Mouse (Mus musculus) adrenal gland, postnatal 14 days (tissue): Measurements from ENCODE around the gene Six5. TPM values are rescaled to one million over a fixed set of nuclear protein-coding genes. Genes with fewer than 3 reads are reported as not detected.

Experiments
- DNase-seq: peaks from one replicate; pipeline ENCODE4 v3.0.0; 2021; ENCODE audit warnings: mixed read lengths
- total RNA-seq: library from RNA; stranded (reverse); gene quantifications from 2 replicates; pipeline ENCODE4 v1.2.3, GENCODE M21; 2021

Six5 gene
- total RNA-seq, 1 experiment from 2014 or later: 13.3 TPM

DNA sequence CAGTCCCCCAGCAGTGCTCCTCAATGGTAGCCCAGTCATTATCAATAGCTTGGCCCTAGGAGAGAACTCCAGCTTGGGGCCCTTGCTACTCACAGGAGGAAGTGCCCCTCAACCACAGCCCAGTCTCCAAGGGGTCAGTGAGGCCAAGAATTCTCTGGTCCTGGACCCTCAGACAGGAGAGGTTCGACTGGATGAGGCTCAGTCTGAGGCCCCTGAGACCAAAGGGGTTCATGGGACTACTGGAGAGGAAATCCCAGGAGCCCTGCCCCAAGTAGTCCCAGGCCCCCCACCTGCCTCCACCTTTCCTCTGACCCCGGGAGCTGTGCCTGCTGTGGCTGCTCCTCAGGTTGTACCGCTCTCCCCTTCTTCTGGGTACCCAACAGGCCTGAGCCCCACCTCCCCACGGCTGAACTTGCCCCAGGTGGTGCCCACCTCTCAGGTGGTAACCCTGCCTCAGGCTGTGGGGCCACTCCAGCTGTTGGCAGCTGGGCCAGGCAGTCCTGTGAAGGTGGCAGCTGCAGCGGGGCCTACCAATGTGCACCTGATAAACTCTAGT, 2.1 kb downstream of the Six5 start:
- DNase-seq: peak; percentile 5

DNA sequence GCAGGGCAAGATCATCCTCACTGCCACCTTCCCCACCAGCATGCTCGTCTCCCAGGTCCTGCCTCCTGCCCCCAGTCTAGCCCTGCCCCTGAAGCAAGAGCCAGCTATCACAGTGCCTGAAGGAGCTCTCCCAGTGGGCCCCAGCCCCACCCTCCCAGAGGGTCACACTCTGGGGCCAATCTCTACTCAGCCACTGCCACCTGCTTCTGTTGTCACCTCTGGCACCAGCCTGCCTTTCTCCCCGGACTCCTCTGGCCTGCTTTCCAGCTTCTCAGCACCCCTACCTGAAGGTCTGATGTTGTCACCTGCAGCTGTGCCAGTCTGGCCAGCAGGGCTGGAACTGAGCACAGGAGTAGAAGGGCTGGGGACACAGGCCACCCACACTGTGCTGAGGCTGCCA, 2.8 kb downstream of the Six5 start:
- DNase-seq: peak; percentile 7

DNA sequence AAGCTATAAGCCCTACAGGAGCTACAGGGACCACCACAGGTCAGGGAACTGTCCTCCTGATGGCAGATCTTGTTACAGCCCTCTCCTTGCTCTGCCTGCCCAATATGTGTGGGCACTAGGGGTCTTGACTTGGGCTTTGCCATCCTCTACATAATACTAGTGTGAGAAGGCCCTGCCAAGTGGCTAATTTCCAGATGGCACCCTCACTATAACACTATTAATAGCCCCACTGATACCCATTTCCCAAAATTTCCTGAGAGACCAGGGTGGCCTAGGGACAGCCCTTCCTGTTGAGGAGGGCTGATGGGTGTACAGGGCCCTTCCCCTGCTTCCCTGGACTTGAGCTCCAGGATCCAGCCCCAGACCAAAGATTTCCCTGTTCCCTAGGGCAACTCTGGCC, 3.5 kb downstream of the Six5 start:
- DNase-seq: peak; percentile 17

DNA sequence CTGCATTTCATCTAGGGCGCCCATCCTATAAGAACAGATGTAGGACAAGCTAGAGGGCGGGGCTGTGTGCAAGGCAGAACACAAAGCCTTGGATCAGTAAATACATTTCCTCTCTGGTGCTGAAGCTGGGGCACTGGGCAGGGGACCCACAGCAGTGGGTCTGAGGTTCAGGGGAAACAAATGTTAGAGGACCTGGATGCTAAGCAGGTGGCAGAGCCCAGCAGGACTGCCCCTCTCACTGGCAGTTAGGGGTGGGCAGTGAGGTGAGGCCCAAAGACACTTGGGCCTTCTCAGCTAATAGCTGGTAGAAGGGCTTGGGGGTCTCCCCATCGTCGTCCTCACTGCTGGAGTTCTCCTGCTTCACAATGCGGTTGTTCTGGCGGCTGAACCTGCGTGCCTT, 4.4 kb downstream of the Six5 start:
- DNase-seq: peak; percentile 2

DNA sequence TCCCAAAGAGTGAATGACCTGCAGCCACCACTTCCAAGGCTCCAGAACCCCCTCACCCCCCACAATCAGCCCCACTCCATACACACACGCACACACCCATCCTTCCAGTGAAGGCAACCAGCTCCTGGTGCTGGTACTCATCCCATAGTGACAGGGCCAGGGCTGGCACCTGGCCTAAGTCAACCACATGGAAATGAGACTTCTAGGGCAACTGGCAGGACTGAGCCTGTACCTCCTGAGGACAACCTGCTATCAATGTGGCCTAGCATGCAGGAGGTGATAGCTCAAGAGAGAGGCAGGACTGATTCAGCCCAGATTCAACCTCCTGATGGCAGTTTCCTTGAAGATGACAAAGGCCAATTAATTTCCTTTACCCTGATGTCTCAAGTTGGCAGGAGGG, 5.9 kb downstream of the Six5 start:
- no peak for DNase-seq

DNA sequence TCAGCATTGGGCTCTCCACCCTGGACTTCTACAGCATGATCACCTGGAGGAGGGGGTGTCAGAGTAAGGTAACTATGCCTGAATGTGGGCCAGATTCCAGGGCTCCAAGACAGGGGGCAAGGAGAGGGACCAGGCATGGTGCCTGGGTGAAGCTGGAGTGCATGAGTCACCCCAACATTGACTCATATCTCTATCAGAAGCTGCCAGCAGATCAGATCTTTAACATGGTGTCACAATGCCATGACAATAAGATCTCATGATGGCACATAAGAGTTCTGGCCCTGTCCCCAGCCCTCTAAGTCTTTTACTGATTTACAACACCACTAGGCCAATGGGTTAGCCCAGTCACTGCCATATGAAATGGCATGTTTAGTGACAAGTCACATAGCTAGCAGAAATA, 9.3 kb downstream of the Six5 start:
- DNase-seq: peak; percentile 35

DNA sequence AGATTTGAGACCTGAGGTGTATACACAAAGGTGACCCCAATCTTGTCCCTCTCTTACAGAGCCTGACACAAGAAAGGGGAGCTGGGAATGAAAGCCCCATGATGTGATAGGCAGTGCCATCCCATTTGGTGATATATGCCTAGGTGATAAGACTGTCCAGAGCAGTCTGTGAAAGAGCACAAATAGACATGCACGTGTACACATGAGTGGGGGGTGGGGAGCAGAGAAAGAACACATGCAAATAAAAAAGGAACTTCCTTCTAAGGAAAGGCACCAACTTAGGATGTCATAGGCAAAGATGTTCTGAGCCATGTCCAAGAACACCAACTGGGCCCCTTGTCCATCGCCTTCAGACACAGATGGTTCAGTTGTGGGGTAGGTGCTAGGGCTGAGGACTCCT, 10.1 kb downstream of the Six5 start:
- DNase-seq: no peak

DNA sequence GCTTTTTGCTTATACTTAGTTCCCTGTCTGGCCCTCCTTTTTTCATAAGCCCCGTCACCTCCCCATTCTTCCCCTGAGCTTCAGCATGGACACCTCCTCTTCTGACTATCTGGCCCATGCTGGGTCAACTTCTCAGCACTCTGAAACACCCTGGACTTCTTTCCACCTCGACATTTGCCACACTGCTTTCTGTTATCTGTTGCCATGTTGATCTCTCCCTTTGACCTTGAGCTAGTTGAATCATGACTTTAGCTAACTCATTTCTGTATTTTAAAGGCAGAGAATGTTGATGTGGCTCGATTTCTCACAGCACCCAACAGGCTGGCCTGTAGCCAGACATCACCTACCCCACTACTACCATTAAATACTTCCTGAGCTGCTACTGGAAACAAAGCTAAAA, 13.0 kb downstream of the Six5 start:
- DNase-seq: peak; percentile 43

DNA sequence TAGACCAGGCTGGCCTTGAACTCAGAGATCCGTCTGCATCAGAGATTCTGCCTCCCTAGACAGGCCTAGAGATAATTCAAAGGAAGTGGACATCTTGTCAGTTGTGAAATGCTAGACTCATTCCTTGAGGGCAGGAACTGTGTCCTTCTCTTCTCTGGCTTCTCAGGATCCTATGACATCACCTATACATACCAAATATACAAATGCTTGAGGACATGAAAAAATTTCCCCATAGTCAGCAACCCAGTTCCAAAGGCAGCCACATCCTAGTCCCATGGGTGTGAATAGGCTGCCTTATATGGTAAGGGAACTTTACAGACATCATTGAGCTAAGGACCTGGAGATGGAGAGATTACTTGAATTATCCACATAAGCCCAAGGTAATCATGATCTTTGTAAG, 15.2 kb downstream of the Six5 start:
- no peak for DNase-seq

DNA sequence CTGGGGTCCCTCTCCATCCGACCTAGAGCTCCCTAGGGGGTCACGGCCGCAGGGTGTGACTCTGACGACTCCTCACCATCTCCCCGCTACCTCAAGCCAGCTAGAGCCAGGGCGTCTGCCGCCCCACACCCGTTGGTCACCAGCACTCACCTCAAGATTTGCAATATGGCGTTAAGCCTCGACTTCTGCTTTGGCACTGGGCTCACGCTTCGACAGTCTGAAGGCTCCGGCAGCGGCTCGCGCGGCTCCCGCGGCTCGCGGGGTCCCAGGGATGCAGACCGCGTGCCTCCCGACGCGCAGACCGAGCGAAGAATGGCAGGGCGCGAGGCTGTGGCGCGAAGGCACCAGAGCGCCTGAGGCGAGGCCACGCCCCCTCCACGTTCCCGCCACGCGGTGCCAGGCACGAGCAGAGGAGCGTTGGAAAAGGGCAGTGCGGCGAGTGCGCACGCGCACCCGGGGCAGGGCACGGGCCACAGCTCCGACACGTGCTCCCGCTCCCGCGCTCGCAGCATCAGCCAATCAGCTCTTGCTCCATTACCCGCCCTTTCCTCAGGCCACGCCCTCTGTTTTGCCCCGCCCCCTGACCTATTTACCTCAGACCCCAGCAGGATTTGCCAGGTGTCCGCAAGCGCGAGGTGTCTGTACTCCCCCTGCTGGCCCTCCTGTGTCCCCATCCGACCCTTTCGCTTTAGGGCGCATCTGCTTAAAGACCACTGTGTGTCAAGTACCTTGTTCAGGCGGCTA, 23.8 kb downstream of the Six5 start, which contains the start of gene Gm4969:
Gm4969 (minus strand) TSS at position 341 of the 744 bp plus-strand sequence.
- DNase-seq: peak; percentile 75

DNA sequence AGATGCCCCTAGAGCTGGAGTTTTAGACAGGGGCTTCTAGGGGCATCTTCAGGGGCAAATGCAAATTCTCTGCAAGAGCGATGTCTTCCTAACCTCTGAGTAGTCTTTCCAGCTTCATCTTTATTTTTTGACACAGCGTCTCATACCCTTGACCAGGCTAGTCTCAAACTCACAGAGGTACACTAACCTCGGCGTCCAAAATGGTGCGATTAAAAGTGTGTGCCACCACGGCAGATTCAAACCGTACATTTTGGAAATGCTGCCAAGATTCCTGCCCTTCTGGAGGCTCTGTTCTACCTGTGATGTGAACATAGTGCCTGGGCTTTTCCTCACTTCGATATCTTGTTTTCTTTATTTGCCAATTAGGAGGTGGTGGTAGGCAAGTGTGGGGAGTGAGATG, 24.7 kb downstream of the Six5 start:
- no peak for DNase-seq

DNA sequence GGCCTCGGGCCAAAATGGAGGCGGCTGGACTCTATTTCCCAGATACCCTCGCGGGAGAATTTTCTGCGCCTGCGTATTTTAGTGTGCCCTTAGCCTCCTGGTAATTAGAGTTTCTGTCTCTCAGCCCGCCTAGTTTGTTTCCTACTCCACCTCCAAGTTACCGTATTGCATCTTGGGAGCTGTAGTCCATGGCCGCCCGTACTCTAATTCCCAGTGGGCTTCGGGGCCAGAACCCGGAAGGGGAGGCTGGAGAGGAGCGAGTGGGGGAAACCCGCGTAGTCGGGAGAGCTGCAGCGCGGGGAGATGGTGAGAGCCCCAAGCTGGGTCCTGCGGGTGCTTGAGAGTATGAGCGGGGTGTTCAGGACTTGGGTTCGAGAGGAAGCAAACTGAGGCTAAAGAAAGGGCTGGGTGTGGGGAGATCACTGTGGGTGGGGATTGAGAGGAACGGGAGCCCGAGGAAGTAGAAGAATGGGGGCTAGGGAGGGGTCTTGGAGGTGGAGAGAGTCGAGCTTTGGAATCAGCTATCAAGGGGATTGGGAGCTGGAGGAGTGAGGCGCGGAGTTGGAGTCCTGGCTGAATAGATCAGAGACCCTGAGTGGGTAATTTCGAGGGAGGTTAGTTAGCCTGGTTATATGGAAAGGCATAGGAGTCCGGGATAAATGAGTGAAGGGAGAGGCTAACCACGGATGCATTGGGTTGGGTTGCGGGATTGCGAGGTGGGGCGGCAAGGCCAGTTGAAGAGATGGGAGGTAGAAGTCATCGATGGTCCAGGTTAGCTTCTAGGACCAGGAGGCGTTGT, 25.4 kb downstream of the Six5 start, which contains the start of gene Fbxo46:
Fbxo46 (plus strand) TSS at position 229 of the 799 bp plus-strand sequence.
- peak; percentile 96 for DNase-seq

DNA sequence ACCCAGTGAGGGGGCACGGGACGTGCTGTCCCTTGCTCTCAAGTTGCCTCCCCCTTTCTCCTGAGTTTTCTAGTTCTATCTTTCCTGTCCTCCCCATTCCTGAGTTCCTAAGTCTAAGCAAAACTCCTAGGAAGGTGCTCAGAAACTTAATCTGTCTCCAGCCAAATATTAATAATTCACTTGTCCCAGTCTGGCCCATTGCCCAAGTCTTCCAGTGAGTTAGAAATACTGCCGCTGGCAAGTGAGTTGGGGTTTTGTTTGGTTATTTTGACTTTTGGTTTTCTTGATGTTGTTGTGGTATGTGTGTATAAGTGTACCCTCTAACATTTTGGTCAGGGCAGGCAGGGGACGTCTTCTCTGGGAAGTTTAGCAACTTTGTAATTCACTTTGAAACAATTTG, 27.3 kb downstream of the Six5 start:
- DNase-seq: peak; percentile 52

DNA sequence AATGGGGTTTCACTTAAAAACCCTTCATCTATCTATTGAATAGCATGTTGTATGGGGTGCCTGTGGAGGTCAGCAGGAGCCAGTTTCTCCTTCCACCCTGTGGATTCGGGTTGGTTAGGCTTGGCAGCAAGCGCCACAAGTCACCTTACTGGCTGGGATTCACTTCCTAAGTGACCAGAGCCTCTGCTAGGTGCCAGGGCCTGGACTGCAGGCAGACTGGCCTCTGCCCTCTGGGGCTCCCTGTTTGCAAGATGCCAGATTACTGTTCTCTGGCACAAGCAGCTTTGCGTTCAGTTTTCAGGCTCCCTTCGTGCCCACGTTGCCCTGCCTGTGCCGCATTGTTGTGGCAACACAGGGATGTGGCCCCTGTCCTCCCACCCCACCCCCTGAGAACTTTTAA, 30.3 kb downstream of the Six5 start:
- DNase-seq: no peak

DNA sequence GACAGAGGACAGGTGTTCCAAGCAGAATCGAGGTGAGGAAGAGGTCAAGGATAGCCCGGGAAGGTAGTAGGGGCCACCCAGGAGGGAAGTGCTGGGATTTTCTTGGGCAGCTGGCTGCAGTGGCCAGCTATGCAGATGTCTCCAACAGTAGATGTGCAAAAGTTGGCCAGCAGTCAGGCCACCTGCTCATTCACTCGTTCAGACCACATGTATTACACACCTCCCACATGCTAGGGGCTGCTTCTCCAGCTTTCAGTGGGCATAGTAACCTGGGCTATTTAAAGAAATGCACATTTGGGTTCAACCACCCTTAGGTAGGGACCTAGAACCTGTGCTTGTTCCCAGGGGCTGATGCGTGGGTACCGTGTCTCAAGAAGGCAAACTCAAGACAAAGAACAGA, 33.4 kb downstream of the Six5 start:
- no peak for DNase-seq

DNA sequence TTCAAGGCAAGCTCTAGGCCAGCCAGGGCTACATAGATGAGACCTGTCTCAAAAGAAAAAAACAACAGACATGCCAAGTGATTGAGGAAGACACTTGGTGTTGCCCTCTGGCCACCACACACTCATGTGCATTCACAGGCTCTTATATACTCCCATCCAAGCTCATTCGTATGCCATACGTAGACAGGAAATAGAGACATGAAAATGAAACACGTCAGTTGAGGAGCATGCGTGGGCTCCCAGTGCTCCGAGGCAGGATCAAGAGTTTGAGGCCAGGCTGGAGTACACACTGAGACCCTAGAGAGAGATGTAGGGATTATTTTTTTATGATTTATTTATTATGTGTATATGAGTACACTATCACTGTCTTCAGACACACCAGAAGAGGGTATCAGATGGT, 35.0 kb downstream of the Six5 start:
- DNase-seq: no peak

DNA sequence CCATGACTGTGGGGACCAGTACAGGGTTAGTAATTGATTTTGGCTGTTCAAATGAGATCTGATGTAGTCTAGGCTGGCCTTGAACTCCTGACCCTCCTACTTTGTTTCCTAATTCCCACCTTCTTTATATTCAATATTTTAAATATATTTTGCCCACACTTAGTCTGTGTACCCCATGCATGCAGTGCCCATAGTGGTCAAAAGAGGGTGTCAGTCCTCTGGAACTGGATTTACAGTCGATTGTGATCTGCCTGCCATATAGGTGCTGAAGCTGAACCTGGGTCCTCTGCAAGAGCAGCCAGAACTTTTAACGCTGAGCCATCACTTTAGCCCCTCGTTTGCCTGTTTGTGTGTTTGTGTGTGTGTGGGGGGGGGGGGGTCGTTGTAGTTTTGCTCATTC, 36.3 kb downstream of the Six5 start:
- DNase-seq: no peak

DNA sequence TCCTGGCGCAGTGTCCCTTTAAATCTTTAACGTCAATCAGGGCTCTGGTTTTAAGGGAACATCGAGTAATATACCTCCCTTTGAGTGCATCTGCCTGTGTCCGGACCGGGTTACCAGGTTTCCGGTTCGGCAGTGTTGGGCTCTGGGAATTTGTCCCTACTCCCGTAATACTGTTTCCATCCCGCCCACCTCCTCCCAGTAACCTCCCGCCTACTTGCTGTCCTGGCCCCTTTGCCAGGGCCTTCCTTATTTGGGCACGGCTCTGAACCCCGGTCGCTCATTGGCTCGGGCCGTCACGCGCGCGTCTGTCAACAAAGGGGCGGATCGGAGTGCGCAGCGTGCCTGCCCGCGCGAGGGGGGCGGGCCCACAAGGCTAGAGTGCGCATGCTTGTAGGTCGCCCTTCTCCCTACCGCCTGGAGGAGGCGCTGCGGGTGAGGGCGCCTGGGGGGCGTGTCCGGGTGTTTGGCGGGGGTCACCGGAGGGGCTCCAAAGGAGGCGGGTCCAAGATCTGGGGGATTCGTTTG, 37.0 kb downstream of the Six5 start:
- DNase-seq: peak; percentile 99

DNA sequence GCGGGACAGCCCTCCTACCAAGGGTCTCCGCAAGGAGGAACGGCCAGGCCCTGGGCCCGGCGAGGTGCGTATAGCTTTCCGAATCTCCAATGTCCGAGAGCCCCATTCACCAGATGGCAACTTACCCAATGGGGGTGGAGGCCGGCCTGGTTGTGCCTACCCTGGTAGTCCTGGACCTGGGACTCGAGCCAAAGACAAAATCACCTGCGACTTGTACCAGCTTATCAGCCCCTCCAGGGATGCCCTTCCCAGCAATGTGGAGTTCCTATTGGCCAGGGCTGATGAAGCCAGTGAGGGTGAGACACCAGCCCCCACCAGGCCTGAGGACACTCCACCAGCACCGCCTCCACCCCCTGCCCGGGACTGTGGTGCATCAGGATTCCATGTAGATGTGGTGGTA, 41.8 kb downstream of the Six5 start:
- no peak for DNase-seq

DNA sequence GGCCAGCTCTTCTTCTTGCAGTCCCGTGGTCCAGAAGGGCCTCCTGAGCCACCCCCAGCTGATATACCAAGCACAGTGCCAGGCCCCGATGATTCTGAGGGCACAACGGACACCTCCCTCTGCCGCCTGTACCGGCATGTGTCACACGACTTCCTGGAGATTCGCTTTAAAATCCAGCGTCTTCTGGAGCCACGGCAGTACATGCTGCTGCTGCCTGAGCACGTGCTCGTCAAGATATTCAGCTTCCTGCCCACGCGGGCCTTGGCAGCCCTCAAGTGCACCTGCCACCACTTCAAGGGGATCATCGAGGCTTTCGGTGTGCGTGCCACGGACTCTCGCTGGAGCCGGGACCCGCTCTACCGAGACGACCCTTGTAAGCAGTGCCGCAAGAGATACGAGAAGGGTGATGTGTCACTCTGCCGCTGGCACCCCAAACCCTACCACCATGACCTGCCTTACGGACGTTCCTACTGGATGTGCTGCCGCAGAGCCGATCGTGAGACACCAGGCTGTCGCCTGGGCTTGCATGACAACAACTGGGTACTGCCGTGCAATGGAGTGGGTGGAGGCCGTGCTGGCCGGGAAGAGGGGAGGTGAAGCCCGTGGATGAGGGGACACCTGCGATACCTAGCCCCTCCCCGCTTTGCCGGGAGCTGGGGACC, 42.4 kb downstream of the Six5 start:
- no peak for DNase-seq

DNA sequence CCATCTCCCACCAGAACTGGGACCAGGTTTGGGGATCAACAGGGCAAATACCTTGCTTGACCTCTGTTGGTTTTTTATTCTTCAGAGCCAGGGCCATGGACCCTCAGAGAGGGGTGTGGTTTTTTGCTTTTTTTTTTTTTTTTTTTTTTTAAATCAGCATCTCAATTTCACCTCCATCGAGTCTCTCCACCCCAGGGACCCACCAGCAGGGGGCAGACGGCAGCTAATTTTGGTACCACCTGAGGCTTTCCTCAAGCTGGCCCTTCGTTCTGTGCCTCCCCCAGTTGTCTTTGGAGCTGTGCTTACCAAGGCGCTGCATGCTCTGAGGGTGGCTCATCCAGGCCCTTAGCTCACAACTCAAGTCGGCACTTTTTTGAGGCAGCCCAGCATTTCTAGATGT, 43.0 kb downstream of the Six5 start:
- peak; percentile 80 for DNase-seq

DNA sequence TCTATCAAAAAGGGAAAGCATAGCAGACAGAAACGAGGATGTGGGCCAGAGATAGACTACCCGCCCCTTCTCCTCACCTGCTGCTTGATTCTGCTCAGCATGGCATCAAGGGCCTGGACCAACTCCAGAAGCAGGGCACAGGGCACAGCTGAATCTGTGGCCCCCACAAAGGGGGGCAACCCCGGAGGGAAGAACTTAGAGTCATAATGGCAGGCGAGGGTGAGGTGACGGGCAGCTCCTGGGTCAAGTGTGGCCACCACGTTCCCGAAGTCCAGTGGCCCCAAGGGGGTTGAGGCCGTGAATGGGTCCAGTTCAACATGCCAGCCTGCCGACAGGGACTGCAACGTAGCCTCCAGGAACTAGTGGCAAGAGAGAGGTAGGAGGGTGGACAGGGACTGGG, 52.4 kb downstream of the Six5 start:
- DNase-seq: no peak
